Mouse (Mus musculus) myocyte (in vitro differentiated cells): Measurements from ENCODE around the gene Zic1.

Experiments
- CEBPB ChIP-seq: IDR thresholded peaks from 2 replicates; pipeline ENCODE4 v1.6.1; 2011; ENCODE audit warnings: mild to moderate bottlenecking, moderate library complexity; ENCODE audit not compliant: poor library complexity, insufficient read depth, severe bottlenecking
- MAX ChIP-seq: IDR thresholded peaks from one replicate; pipeline ENCODE4 v1.6.1; 2011; ENCODE audit warnings: low read depth, mild to moderate bottlenecking, control low read depth
- MYOG ChIP-seq, 3 experiments: IDR thresholded peaks; one replicate each; pipeline ENCODE4 v1.6.1; 2011; ENCODE audit warnings: control low read depth in 2 of 3, low read depth in 2 of 3, mild to moderate bottlenecking in 2 of 3; ENCODE audit not compliant: insufficient read length in 2 of 3, control insufficient read depth in 1 of 3, insufficient read depth in 1 of 3
- POLR2A ChIP-seq: IDR thresholded peaks from one replicate; pipeline ENCODE4 v1.6.1; 2011; ENCODE audit warnings: low read depth, mild to moderate bottlenecking, control low read depth, moderate library complexity; ENCODE audit not compliant: insufficient read length
- POLR2AphosphoS2 ChIP-seq: IDR thresholded peaks from one replicate; pipeline ENCODE4 v1.6.1; 2011; ENCODE audit warnings: low read depth, control low read depth; ENCODE audit not compliant: insufficient read length
- REST ChIP-seq: IDR thresholded peaks from one replicate; pipeline ENCODE4 v1.6.1; 2011; ENCODE audit warnings: mild to moderate bottlenecking, control low read depth, moderate library complexity; ENCODE audit not compliant: insufficient read depth, insufficient read length
- TCF12 ChIP-seq: IDR thresholded peaks from one replicate; pipeline ENCODE4 v1.6.1; 2011; ENCODE audit warnings: mild to moderate bottlenecking, control low read depth; ENCODE audit not compliant: poor library complexity, insufficient read depth, severe bottlenecking
- USF1 ChIP-seq: IDR thresholded peaks from one replicate; pipeline ENCODE4 v1.6.1; 2011; ENCODE audit warnings: low read depth, mild to moderate bottlenecking, control low read depth, moderate library complexity

- no peak for TF ChIP-seq CEBPB
- no peak for TF ChIP-seq MYOG (IDR thresholded peaks at IDR 0.05; ENCODE audit: control insufficient read depth in 1 of 3, insufficient read depth in 1 of 3, insufficient read length in 2 of 3, low read depth in 2 of 3)
- TF ChIP-seq POLR2A, result no peak
- no peak for TF ChIP-seq MAX
- no peak for TF ChIP-seq POLR2AphosphoS2
- no peak for TF ChIP-seq TCF12
- no peak for TF ChIP-seq USF1
- TF ChIP-seq REST, result no peak
These were observed 18.0 kb upstream of the Zic1 start for GRCm38 (mm10) chr9:91383441-91384135.
